In the genomic region with DNA sequence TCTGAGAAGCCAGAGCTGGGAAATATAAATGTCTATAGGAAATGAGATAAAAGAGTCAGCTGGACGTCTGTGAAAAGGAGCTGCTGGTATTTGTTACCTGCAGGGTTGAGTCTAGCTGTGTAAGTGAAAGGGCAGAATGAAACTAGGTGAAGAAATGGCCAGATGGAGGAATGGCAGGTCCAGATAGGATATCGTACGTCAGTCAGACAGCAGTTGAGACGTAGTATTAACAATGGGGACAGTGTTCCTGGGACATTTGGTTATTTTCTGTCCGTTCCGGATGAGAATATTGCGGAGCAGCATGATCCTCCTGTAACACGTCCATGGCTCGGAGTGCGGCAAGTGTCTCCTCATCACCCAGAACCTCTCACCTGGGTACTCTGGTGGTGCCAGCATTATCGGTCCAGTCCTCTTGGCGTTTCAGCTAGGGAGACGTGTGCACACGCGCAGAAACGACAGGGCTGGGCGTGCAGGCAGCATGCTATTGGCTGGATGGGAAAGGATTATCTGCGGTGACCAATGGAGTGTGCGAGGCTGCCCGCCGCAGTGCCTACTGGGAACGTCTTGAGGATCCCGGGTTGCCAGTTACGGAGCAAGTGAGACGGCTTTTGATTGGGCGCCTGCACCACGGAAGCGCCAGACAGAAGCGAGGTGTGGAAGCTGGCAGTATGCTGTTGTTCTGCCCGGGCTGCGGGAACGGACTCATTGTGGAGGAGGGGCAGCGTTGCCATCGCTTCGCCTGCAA, we compare ENCODE assay signal across 8 mouse cellular contexts. TPM values are rescaled to one million over a fixed set of nuclear protein-coding genes. Genes with fewer than 3 reads are reported as not detected.
DNase-seq lines count a peak whose midpoint lies in the region; ATAC-seq lines count a peak whose summit lies in the region.

TSS of gene Polr3k (plus strand) at position 547 of the 745 bp plus-strand sequence.

- H3K27ac ChIP-seq in heart, embryonic 10.5 days, result peak within 1 kb of the TSS; percentile 91
- peak within 1 kb of the TSS; percentile 82 for H3K27ac ChIP-seq in kidney, embryonic 15.5 days

- peak; percentile 98 for ATAC-seq in erythroblast, adult 5-6 weeks (replicated peaks; ENCODE audit: low FRiP score, poor library complexity, severe bottlenecking)
- peak; percentile 100 for ATAC-seq in kidney, embryonic 15.5 days (replicated peaks; ENCODE audit: low FRiP score)
- ATAC-seq in monocyte, adult 5-6 weeks (replicated peaks; ENCODE audit: insufficient number of reproducible peaks, low FRiP score, low TSS enrichment, poor library complexity, severe bottlenecking), result peak; percentile 100

- peaks cover 12% of the 10 kb centered on the region for H3K4me1 ChIP-seq in heart, embryonic 10.5 days
- peaks cover 17% of the 10 kb centered on the region for H3K4me1 ChIP-seq in kidney, embryonic 15.5 days

- H3K4me2 ChIP-seq in kidney, embryonic 15.5 days, result peak within 1 kb of the TSS; percentile 81

- peak within 1 kb of the TSS; percentile 71 for H3K9ac ChIP-seq in kidney, embryonic 15.5 days

- H3K4me3 ChIP-seq in heart, embryonic 10.5 days, result peak within 1 kb of the TSS; percentile 84
- H3K4me3 ChIP-seq in kidney, embryonic 15.5 days (replicated peaks), result peak within 1 kb of the TSS; percentile 80

- peak; percentile 87 to 89 for DNase-seq in B cell, adult 2 months
- peak; percentile 99 for DNase-seq in brain, adult 2 months (ENCODE audit: low read depth, low spot score)
- peak; percentile 99 for DNase-seq in heart, embryonic 10.5 days (ENCODE audit: low spot score)
- peak; percentile 95 for DNase-seq in liver
- peak; percentile 91 to 93 for DNase-seq in spleen, postnatal 4 days (ENCODE audit: low spot score in 2 of 2)

- H3K9me3 ChIP-seq in heart, embryonic 10.5 days, result no peaks in the 10 kb centered on the region
- H3K9me3 ChIP-seq in kidney, embryonic 15.5 days (replicated peaks), result no peaks in the 10 kb centered on the region

- under 1% methylated on average over 35 of the region's 35 CpGs for WGBS in heart, embryonic 10.5 days
- under 1% methylated on average over 35 of the region's 35 CpGs for WGBS in kidney, embryonic 15.5 days

- H3K27me3 ChIP-seq in heart, embryonic 10.5 days (ENCODE audit: insufficient read depth, poor library complexity, severe bottlenecking), result no peaks in the 10 kb centered on the region
- H3K27me3 ChIP-seq in kidney, embryonic 15.5 days, result no peaks in the 10 kb centered on the region

- peaks cover 11% of the 10 kb centered on the region for H3K36me3 ChIP-seq in heart, embryonic 10.5 days
- H3K36me3 ChIP-seq in kidney, embryonic 15.5 days, result peaks cover 17% of the 10 kb centered on the region

RNA-seq across cellular contexts. Expression of gene Polr3k, which starts in this region (rescaled TPM):
- total RNA-seq in erythroblast, adult 5-6 weeks (2015; ENCODE audit: low replicate concordance), result 2.5 and 7.3 TPM in 2 replicates
- 7.7 and 11.7 TPM in 2 replicates for total RNA-seq in erythroblast, adult 5-6 weeks (2017; ENCODE audit: low replicate concordance)
- 63.4 and 74.1 TPM in 2 replicates for polyA plus RNA-seq in heart, embryonic 10.5 days (2016; fragmentation: Nextera tagmentation; extraction: Ambion mirVana)
- polyA plus RNA-seq in kidney, embryonic 15.5 days (2015; fragmentation: Nextera tagmentation; extraction: Ambion mirVana), result 69.0 and 73.9 TPM in 2 replicates
- total RNA-seq in monocyte, adult 5-6 weeks (2017), result 20.3 to 27.7 TPM (median 24.9 TPM) in 3 replicates

Comparison
In these comparisons a context has a peak if more than half of its experiments do, and no peak if none do; other contexts are left out.
1. Peak in every context shown above with its lines: DNase-seq, ATAC-seq, H3K4me3 ChIP-seq and H3K27ac ChIP-seq.